Mouse (Mus musculus): ENCODE results near the gene Gm5105. TPM values are rescaled to one million over a fixed set of nuclear protein-coding genes. Genes with fewer than 3 reads are reported as not detected.
A peak's percentile ranks its signal among the peaks of the same experiment; 100 is the strongest.

Gm5105 gene
- total and polyA plus RNA-seq, 3 experiments: not detected

DNA sequence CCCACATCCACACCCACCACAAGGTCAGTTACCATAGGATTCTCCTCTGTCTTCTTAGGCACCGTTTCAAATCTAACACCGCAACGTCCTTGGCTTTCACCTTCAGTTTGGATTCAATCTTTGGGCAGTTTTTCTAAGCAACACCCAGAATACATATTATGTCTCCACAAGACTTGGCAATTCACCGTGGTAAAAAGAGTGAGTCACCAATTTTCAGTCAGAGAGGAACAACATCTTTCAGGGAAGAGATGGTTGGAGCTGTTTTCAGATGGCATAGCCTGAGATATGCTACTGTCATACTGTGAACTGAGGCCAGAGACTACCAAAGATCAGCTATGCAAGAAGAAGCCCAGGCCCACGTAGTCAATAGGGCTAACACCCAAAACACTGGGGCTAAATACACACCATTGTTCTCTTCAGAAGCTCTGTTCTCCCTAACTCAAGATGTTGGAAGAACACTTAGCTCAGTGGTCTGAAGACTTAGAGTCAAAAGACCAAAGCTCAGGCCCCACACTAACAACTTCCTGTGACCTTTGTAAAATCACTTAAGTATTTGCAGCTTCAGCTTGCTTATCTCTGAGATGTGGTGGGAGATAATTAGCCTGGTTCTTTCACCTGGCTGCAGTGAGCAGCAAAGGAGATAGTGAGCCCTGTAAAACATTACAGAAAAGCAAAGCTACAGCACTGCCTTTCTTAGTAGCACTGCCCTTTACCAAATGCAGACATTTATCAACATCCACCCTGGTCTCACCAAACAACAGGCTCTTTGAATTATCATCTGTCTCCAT lies 39.4 kb downstream of the Gm5105 start:
- Histone ChIP-seq H3K27ac (ENCODE audit: control insufficient read depth, low read depth, low read length) (no peak overlapping the region), H3K9me3 (replicated peaks; ENCODE audit: insufficient read depth, low read length) (no peaks in the 10 kb centered on the region)
- TF ChIP-seq NRF1 (IDR thresholded peaks at IDR 0.05; ENCODE audit: insufficient read depth, low read depth, low read length, poor library complexity, severe bottlenecking): no peak
- TF ChIP-seq GATA1 (IDR thresholded peaks at IDR 0.05; ENCODE audit: low read depth, low read length): no peak
- no peak for TF ChIP-seq POLR2A (IDR thresholded peaks at IDR 0.05; ENCODE audit: control insufficient read depth in 1 of 2, insufficient read depth in 1 of 2, low read depth in 1 of 2, low read length in 2 of 2, poor library complexity in 1 of 2)
- no peak for TF ChIP-seq E2F4 (IDR thresholded peaks at IDR 0.05; ENCODE audit: borderline replicate concordance, low read depth, low read length)
- TF ChIP-seq CHD1 (IDR thresholded peaks at IDR 0.05; ENCODE audit: low read depth, low read length): no peak
- no peak for TF ChIP-seq ZKSCAN1 (IDR thresholded peaks at IDR 0.05; ENCODE audit: low read depth, low read length)
- TF ChIP-seq TCF12 (IDR thresholded peaks at IDR 0.05; ENCODE audit: low read depth, low read length): no peak
- no peak for TF ChIP-seq EP300 (IDR thresholded peaks at IDR 0.05; ENCODE audit: low read depth in 1 of 2, low read length in 2 of 2)
- TF ChIP-seq RCOR1 (IDR thresholded peaks at IDR 0.05; ENCODE audit: low read depth, low read length): no peak

DNA sequence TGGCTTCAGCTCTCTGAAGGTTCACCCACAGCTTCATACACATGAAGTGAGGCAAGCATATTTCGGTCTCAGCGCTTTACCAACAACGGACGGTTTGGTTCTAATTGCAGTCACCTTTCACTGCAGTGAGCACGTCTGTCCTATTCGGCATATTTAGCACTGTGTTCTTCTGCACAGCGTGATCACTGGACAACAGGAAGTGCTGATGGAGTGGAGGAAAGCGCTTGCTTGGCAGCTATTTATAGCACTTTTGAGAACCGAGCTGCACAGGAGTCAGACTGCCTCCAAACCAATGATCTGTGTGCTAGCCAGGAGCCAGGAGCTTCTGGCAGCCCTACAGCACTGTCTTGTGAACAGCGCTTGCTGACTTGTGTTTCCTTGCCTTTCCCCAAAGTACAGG lies 40.9 kb downstream of the Gm5105 start:
- no peaks in the 10 kb centered on the region for H3K9me3 ChIP-seq (replicated peaks; ENCODE audit: insufficient read depth, low read length)
- H3K27ac ChIP-seq (ENCODE audit: control insufficient read depth, low read depth, low read length): no peak overlapping the region
- H3K9ac ChIP-seq (ENCODE audit: control insufficient read depth, low read depth, low read length, poor library complexity, severe bottlenecking): no peak overlapping the region
- H3K79me2 ChIP-seq (ENCODE audit: control insufficient read depth, insufficient read depth, low read length, poor library complexity): no peaks in the 10 kb centered on the region
- DNase-seq (ENCODE audit: low read depth, low spot score): no peak
- no peaks in the 10 kb centered on the region for H3K27me3 ChIP-seq (ENCODE audit: control insufficient read depth in 1 of 2, insufficient read depth in 2 of 2, low read length in 2 of 2)
- peaks cover 12 to 15% of the 10 kb centered on the region in 2 experiments for H3K4me1 ChIP-seq (ENCODE audit: control insufficient read depth in 1 of 2, insufficient read depth in 2 of 2, low read length in 2 of 2)
- H3K36me3 ChIP-seq (ENCODE audit: control insufficient read depth in 1 of 2, insufficient read depth in 2 of 2, low read length in 2 of 2): peaks cover 0 to 9% of the 10 kb centered on the region in 2 experiments; a peak in 2 of 4 replicates
- H3K4me3 ChIP-seq (ENCODE audit: control insufficient read depth in 1 of 2, insufficient read depth in 1 of 2, low read depth in 2 of 2, low read length in 2 of 2): no peak overlapping the region
- TF ChIP-seq SIN3A (IDR thresholded peaks at IDR 0.05; ENCODE audit: low read length) (no peak), BHLHE40 (IDR thresholded peaks at IDR 0.05; ENCODE audit: borderline replicate concordance, low read depth, low read length) (no peak), RCOR1 (IDR thresholded peaks at IDR 0.05; ENCODE audit: low read depth, low read length) (no peak), NRF1 (IDR thresholded peaks at IDR 0.05; ENCODE audit: insufficient read depth, low read depth, low read length, poor library complexity, severe bottlenecking) (no peak), ZNF384 (IDR thresholded peaks at IDR 0.05; ENCODE audit: low read depth, low read length) (no peak), POLR2AphosphoS2 (IDR thresholded peaks at IDR 0.05; ENCODE audit: low read length) (no peak), EP300 (IDR thresholded peaks at IDR 0.05; ENCODE audit: low read depth in 1 of 2, low read length in 2 of 2) (no peak), TCF12 (IDR thresholded peaks at IDR 0.05; ENCODE audit: low read depth, low read length) (no peak), ZKSCAN1 (IDR thresholded peaks at IDR 0.05; ENCODE audit: low read depth, low read length) (no peak), ZMIZ1 (IDR thresholded peaks at IDR 0.05; ENCODE audit: low read depth, low read length) (no peak), KAT2A (conservative IDR thresholded peaks at IDR 0.05; ENCODE audit: low read depth, low read length) (no peak), USF2 (IDR thresholded peaks at IDR 0.05; ENCODE audit: borderline replicate concordance in 1 of 2, insufficient read depth in 1 of 2, low read depth in 1 of 2, low read length in 2 of 2) (no peak), E2F4 (IDR thresholded peaks at IDR 0.05; ENCODE audit: borderline replicate concordance, low read depth, low read length) (no peak), UBTF (IDR thresholded peaks at IDR 0.05; ENCODE audit: borderline replicate concordance, insufficient read depth, low read depth, low read length) (no peak), MXI1 (IDR thresholded peaks at IDR 0.05; ENCODE audit: low read depth, low read length) (no peak), RAD21 (IDR thresholded peaks at IDR 0.05; ENCODE audit: low read depth, low read length) (no peak), MAZ (IDR thresholded peaks at IDR 0.05; ENCODE audit: low read depth, low read length) (no peak), TBP (IDR thresholded peaks at IDR 0.05; ENCODE audit: low read depth, low read length) (no peak)

More for the DNA sequence above, 39.4 kb downstream of the Gm5105 start:
- H3K27me3 ChIP-seq (ENCODE audit: control insufficient read depth in 1 of 2, insufficient read depth in 2 of 2, low read length in 2 of 2): no peaks in the 10 kb centered on the region
- H3K4me3 ChIP-seq (ENCODE audit: control insufficient read depth in 1 of 2, insufficient read depth in 1 of 2, low read depth in 2 of 2, low read length in 2 of 2): no peak overlapping the region
- DNase-seq (ENCODE audit: low read depth, low spot score): peak; percentile 35
- no peak overlapping the region for H3K9ac ChIP-seq (ENCODE audit: control insufficient read depth, low read depth, low read length, poor library complexity, severe bottlenecking)
- H3K79me2 ChIP-seq (ENCODE audit: control insufficient read depth, insufficient read depth, low read length, poor library complexity): no peaks in the 10 kb centered on the region
- H3K4me1 ChIP-seq (ENCODE audit: control insufficient read depth in 1 of 2, insufficient read depth in 2 of 2, low read length in 2 of 2): peaks cover 6 to 7% of the 10 kb centered on the region in 2 experiments; a peak in 3 of 4 replicates
- H3K36me3 ChIP-seq (ENCODE audit: control insufficient read depth in 1 of 2, insufficient read depth in 2 of 2, low read length in 2 of 2): peaks cover 0 to 2% of the 10 kb centered on the region in 2 experiments; a peak in 1 of 4 replicates

All from MEL (cell line).